8 mouse cellular contexts compared by ENCODE assay signal in genomic region chr5:99504349-99504830, GRCm38 (mm10).
DNase-seq lines count a peak whose midpoint lies in the region; ATAC-seq lines count a peak whose summit lies in the region.

No protein-coding gene starts in this region.

- no peak overlapping the region for H3K4me2 ChIP-seq in forebrain, embryonic 13.5 days

- H3K9ac ChIP-seq in forebrain, embryonic 13.5 days, result no peak overlapping the region

- 84% methylated on average over 9 of the region's 9 CpGs for WGBS in heart, embryonic 10.5 days
- 29% methylated on average over 9 of the region's 9 CpGs for WGBS in forebrain, embryonic 13.5 days

- no peak overlapping the region for H3K4me3 ChIP-seq in heart, embryonic 10.5 days
- H3K4me3 ChIP-seq in forebrain, embryonic 13.5 days, result no peak overlapping the region

- peak; percentile 22 to 23 for DNase-seq in heart, postnatal 14 days
- no peak for DNase-seq in heart, embryonic 10.5 days (ENCODE audit: low spot score)
- DNase-seq in adrenal gland, postnatal 36 days, result peak; percentile 14 to 21
- peak; percentile 16 to 18 for DNase-seq in left cerebral cortex, adult 18-20 months (ENCODE audit: low spot score in 2 of 2)
- peak; percentile 66 for DNase-seq in right cerebral cortex, postnatal 14 days
- DNase-seq in spleen, postnatal 10 days (ENCODE audit: low spot score in 2 of 2), result no peak

- intact Hi-C loops in heart, postnatal 14 days (cut with DNase I), result no loop called here

- H3K36me3 ChIP-seq in heart, embryonic 10.5 days, result no peaks in the 10 kb centered on the region
- H3K36me3 ChIP-seq in forebrain, embryonic 13.5 days (ENCODE audit: poor library complexity, severe bottlenecking), result no peaks in the 10 kb centered on the region

- H3K4me1 ChIP-seq in heart, embryonic 10.5 days, result peaks cover 9% of the 10 kb centered on the region; the same call in 1 of the 2 replicates
- peaks cover 17% of the 10 kb centered on the region for H3K4me1 ChIP-seq in forebrain, embryonic 13.5 days

- no peaks in the 10 kb centered on the region for H3K27me3 ChIP-seq in heart, embryonic 10.5 days (ENCODE audit: insufficient read depth, poor library complexity, severe bottlenecking)
- H3K27me3 ChIP-seq in forebrain, embryonic 13.5 days, result no peaks in the 10 kb centered on the region

- ATAC-seq in forebrain, embryonic 13.5 days, result peak; percentile 91
- no peak for ATAC-seq in megakaryocyte progenitor cell, adult 5-6 weeks (replicated peaks; ENCODE audit: poor library complexity)

- H3K27ac ChIP-seq in heart, embryonic 10.5 days, result no peak overlapping the region
- H3K27ac ChIP-seq in forebrain, embryonic 13.5 days, result peak overlapping the region; percentile 70

- H3K9me3 ChIP-seq in heart, embryonic 10.5 days, result no peaks in the 10 kb centered on the region
- H3K9me3 ChIP-seq in forebrain, embryonic 13.5 days (replicated peaks), result no peaks in the 10 kb centered on the region

Comparison
In these comparisons a context has a peak if more than half of its experiments do, and no peak if none do; other contexts are left out.
1. DNase-seq: peak in heart, postnatal 14 days (2 of 2), adrenal gland, postnatal 36 days (2 of 2), left cerebral cortex, adult 18-20 months (2 of 2) and right cerebral cortex, postnatal 14 days (single experiment); none in heart, embryonic 10.5 days (single experiment) and spleen, postnatal 10 days (0 of 2).